Mouse (Mus musculus): ENCODE data around the gene Wdr74.

DNA sequence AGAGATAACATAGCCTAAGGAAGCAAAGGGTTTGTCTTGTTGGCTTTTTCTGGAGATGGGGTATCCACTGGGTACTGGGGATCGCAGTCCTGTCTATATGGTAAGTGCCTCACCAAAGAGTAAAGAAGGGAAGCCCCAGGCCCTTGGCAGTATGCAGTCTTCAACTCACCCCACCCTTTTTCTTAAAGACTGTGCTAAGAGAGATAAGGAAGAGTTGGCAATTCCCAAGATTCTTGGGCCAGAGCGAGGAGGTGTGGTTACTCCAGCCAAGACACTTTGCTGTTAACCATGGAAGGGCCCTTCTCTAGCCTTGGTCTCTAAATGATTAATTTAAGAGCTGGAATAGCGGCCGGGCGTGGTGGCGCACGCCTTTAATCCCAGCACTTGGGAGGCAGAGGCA is 28.7 kb upstream of the Wdr74 start:
- TF ChIP-seq CTCF (IDR thresholded peaks at IDR 0.05; ENCODE audit: control insufficient read depth, insufficient read depth, insufficient replicate concordance, low read depth, low read length) (no peak), POLR2A (IDR thresholded peaks at IDR 0.05; ENCODE audit: control insufficient read depth, low read depth, low read length) (no peak)
